Mouse (Mus musculus) stomach, embryonic 15.5 days (tissue): ENCODE data around the gene Arl16. TPM values are rescaled to one million over a fixed set of nuclear protein-coding genes. Genes with fewer than 3 reads are reported as not detected.

ENCODE experiments used
- ATAC-seq: fragments of 200-750 bp; cut with Nextera tagmentation; 2 replicates; pipeline ENCODE4 v1.8.0; 2017; ENCODE audit warnings: low read depth, moderate number of reproducible peaks, moderate TSS enrichment; ENCODE audit not compliant: insufficient read depth, low FRiP score
- H3K27ac ChIP-seq: fragments of 300-500 bp; sonication (generic); 2 replicates; pipeline ENCODE4 v1.5.1; 2015; ENCODE audit warnings: mild to moderate bottlenecking, inconsistent platforms
- H3K27me3 ChIP-seq: fragments of 300-500 bp; sonication (generic); replicated peaks from 2 replicates; pipeline ENCODE4 v1.6.1; 2015; ENCODE audit warnings: inconsistent platforms
- H3K36me3 ChIP-seq: fragments of 300-500 bp; sonication (generic); 2 replicates; pipeline ENCODE4 v1.6.1; 2015; ENCODE audit warnings: inconsistent platforms
- H3K4me1 ChIP-seq: fragments of 300-500 bp; sonication (generic); 2 replicates; pipeline ENCODE4 v1.6.1; 2015; ENCODE audit warnings: inconsistent platforms
- H3K4me2 ChIP-seq: fragments of 300-500 bp; sonication (generic); 2 replicates; pipeline ENCODE4 v1.6.1; 2015; ENCODE audit warnings: mild to moderate bottlenecking, inconsistent platforms
- H3K4me3 ChIP-seq: fragments of 300-500 bp; sonication (generic); replicated peaks from 2 replicates; pipeline ENCODE4 v1.5.1; 2015; ENCODE audit warnings: inconsistent platforms
- H3K9ac ChIP-seq: fragments of 300-500 bp; sonication (generic); 2 replicates; pipeline ENCODE4 v1.6.1; 2015; ENCODE audit warnings: inconsistent platforms
- H3K9me3 ChIP-seq: fragments of 300-500 bp; sonication (generic); 2 replicates; pipeline ENCODE4 v1.6.1; 2016; ENCODE audit warnings: inconsistent platforms
- WGBS: fragments of 180-500 bp; shearing (Covaris S2); methylation state at CpG from one replicate; pipeline ENCODE4 v1.1.7; 2015; 5-methylcytosine and 5-hydroxymethylcytosine counted together
- polyA plus RNA-seq: library from polyadenylated mRNA; unstranded; fragments of >200 nt; fragmentation: Nextera tagmentation; extraction: Ambion mirVana; gene quantifications from 2 replicates; pipeline ENCODE4 v1.2.1, GENCODE M21; 2015

Gene Arl16
- polyA plus RNA-seq, 1 experiment from 2014 or later: 42.7 TPM

DNA sequence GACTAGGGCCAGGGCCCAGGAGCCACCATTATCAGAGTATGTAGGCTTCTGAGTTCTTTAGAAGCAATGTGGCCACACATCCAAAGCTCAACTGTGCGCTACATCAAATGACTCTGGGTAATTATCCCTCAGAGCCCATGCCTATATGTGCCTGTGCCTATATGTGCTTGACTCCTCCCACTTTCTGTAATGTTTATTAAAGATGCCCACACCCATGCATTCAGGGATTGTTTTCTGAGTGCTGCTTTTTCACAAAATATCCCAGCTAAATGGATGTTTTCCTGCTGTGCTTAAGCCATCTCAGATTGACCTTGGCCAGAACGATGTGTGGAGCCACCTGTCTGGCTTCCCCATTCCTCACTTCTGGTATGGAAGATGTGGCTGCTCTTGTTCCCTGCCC, 3.9 kb downstream of the Arl16 start:
- 91% methylated on average over 2 of the region's 2 CpGs for WGBS
- H3K27ac ChIP-seq: no peak overlapping the region
- H3K27me3 ChIP-seq: no peaks in the 10 kb centered on the region
- H3K4me3 ChIP-seq: no peak overlapping the region
- peaks cover 24% of the 10 kb centered on the region for H3K4me1 ChIP-seq
- ATAC-seq: no peak
- no peak overlapping the region for H3K4me2 ChIP-seq
- H3K9ac ChIP-seq: no peak overlapping the region
- H3K36me3 ChIP-seq: peaks cover 25% of the 10 kb centered on the region
- no peaks in the 10 kb centered on the region for H3K9me3 ChIP-seq

- Histone ChIP-seq H3K9me3 (no peaks in the 10 kb centered on the region), H3K4me3 (peak overlapping the region; percentile 80), H3K36me3 (peaks cover 29% of the 10 kb centered on the region), H3K27me3 (no peaks in the 10 kb centered on the region), H3K9ac (peak overlapping the region; percentile 96; the same call in 1 of the 2 replicates), H3K4me1 (peaks cover 15% of the 10 kb centered on the region), H3K27ac (0 out of 2 replicates have a peak overlapping the region, but pooled peaks have one; percentile 83), H3K4me2 (peak overlapping the region; percentile 89)
- WGBS: 59% methylated on average over 6 of the region's 6 CpGs
- ATAC-seq: no peak
These were observed 8.4 kb downstream of the Arl16 start for GRCm38 (mm10) chr11:120458847-120459597.

GRCm38 (mm10) chr11:120457772-120458751, 9.3 kb downstream of the Arl16 start, which contains the start of the genes Oxld1 and Ccdc137:
TSS of gene Oxld1 (minus strand) at chr11:120458068.
TSS of gene Ccdc137 (plus strand) at chr11:120458115.
- H3K27me3 ChIP-seq: no peaks in the 10 kb centered on the region
- peak within 1 kb of the TSS; percentile 83 for H3K27ac ChIP-seq
- no peaks in the 10 kb centered on the region for H3K9me3 ChIP-seq
- H3K4me1 ChIP-seq: peaks cover 15% of the 10 kb centered on the region
- H3K36me3 ChIP-seq: peaks cover 29% of the 10 kb centered on the region
- ATAC-seq: peak; percentile 92
- H3K4me3 ChIP-seq: peak within 1 kb of the TSS; percentile 80
- peak within 1 kb of the TSS; percentile 96 for H3K9ac ChIP-seq
- 4% methylated on average over 62 of the region's 62 CpGs for WGBS
- H3K4me2 ChIP-seq: peak within 1 kb of the TSS; percentile 89

- Histone ChIP-seq H3K4me1 (peaks cover 15% of the 10 kb centered on the region), H3K9ac (peak overlapping the region; percentile 96), H3K4me2 (peak overlapping the region; percentile 89), H3K4me3 (peak overlapping the region; percentile 80), H3K9me3 (no peaks in the 10 kb centered on the region), H3K27ac (peak overlapping the region; percentile 83), H3K36me3 (peaks cover 26% of the 10 kb centered on the region), H3K27me3 (no peaks in the 10 kb centered on the region)
- WGBS: 19% methylated on average over 14 of the region's 14 CpGs
- no peak for ATAC-seq
These were observed 10.0 kb downstream of the Arl16 start for GRCm38 (mm10) chr11:120457370-120457769.

GRCm38 (mm10) chr11:120455413-120455812, 12.0 kb downstream of the Arl16 start:
- Histone ChIP-seq H3K4me1 (peaks cover 15% of the 10 kb centered on the region), H3K27ac (no peak overlapping the region), H3K9me3 (no peaks in the 10 kb centered on the region), H3K36me3 (peaks cover 8% of the 10 kb centered on the region; the same call in 1 of the 2 replicates), H3K27me3 (no peaks in the 10 kb centered on the region), H3K4me2 (no peak overlapping the region), H3K9ac (no peak overlapping the region), H3K4me3 (no peak overlapping the region)
- 89% methylated on average over 7 of the region's 7 CpGs for WGBS
- ATAC-seq: no peak

GRCm38 (mm10) chr11:120454965-120455364, 12.4 kb downstream of the Arl16 start:
- no peak for ATAC-seq
- 94% methylated on average over 4 of the region's 4 CpGs for WGBS
- no peak overlapping the region for H3K4me3 ChIP-seq

DNA sequence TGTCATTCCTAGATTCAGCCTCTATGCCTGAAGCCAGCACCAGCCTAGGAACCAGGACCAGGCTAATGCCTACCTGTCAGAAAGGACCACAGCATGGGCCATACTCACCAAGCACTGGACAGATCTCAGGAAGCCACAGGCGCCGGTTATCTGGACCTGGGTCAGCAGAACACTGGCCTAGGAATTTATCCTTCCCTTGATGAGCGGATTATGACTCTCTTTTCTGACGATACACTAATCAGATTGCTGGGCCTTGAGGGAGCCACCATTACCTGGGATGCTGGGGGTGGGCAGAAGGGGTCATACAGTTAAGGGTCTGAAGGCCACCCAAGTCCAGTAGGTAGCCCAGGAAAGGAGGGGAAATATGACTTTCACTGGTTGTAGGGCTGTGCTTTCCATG, 14.1 kb downstream of the Arl16 start, which contains the start of gene Pde6g:
Gene Pde6g (minus strand): TSS at position 195 of the 400 bp plus-strand sequence.
- no peak within 1 kb of the TSS for H3K9ac ChIP-seq
- no peak for ATAC-seq
- H3K4me1 ChIP-seq: peaks cover 4% of the 10 kb centered on the region; the same call in 1 of the 2 replicates
- no peaks in the 10 kb centered on the region for H3K9me3 ChIP-seq
- 0 out of 2 replicates have a peak, but pooled peaks cover 3% of the 10 kb centered on the region for H3K36me3 ChIP-seq
- no peak within 1 kb of the TSS for H3K27ac ChIP-seq
- no peaks in the 10 kb centered on the region for H3K27me3 ChIP-seq
- WGBS: 85% methylated on average over 4 of the region's 4 CpGs
- H3K4me2 ChIP-seq: no peak within 1 kb of the TSS
- H3K4me3 ChIP-seq: no peak within 1 kb of the TSS

More at GRCm38 (mm10) chr11:120454965-120455364, 12.4 kb downstream of the Arl16 start:
- Histone ChIP-seq H3K27me3 (no peaks in the 10 kb centered on the region), H3K36me3 (peaks cover 5% of the 10 kb centered on the region; the same call in 1 of the 2 replicates), H3K4me2 (no peak overlapping the region), H3K27ac (no peak overlapping the region), H3K4me1 (peaks cover 15% of the 10 kb centered on the region), H3K9me3 (no peaks in the 10 kb centered on the region), H3K9ac (no peak overlapping the region)

- Histone ChIP-seq H3K4me3 (no peak overlapping the region), H3K27me3 (no peaks in the 10 kb centered on the region)
- 66% methylated on average over 3 of the region's 3 CpGs for WGBS
These were observed 15.2 kb downstream of the Arl16 start for GRCm38 (mm10) chr11:120452246-120452645.

GRCm38 (mm10) chr11:120447179-120447578, 20.2 kb downstream of the Arl16 start:
- ATAC-seq: no peak
- no peak overlapping the region for H3K4me3 ChIP-seq
- no peaks in the 10 kb centered on the region for H3K27me3 ChIP-seq
- no peaks in the 10 kb centered on the region for H3K4me1 ChIP-seq
- no peak overlapping the region for H3K27ac ChIP-seq
- WGBS: 75% methylated on average over 7 of the region's 7 CpGs
- H3K4me2 ChIP-seq: no peak overlapping the region
- no peaks in the 10 kb centered on the region for H3K9me3 ChIP-seq
- no peaks in the 10 kb centered on the region for H3K36me3 ChIP-seq
- no peak overlapping the region for H3K9ac ChIP-seq

More at GRCm38 (mm10) chr11:120452246-120452645, 15.2 kb downstream of the Arl16 start:
- peaks cover 4% of the 10 kb centered on the region; the same call in 1 of the 2 replicates for H3K4me1 ChIP-seq
- no peak overlapping the region for H3K4me2 ChIP-seq
- H3K9me3 ChIP-seq: no peaks in the 10 kb centered on the region
- no peak for ATAC-seq
- 0 out of 2 replicates have a peak, but pooled peaks cover 3% of the 10 kb centered on the region for H3K36me3 ChIP-seq
- H3K9ac ChIP-seq: no peak overlapping the region
- no peak overlapping the region for H3K27ac ChIP-seq

- Histone ChIP-seq H3K4me3 (no peak overlapping the region), H3K4me2 (no peak overlapping the region), H3K27ac (no peak overlapping the region), H3K9ac (no peak overlapping the region), H3K36me3 (no peaks in the 10 kb centered on the region), H3K4me1 (no peaks in the 10 kb centered on the region), H3K9me3 (no peaks in the 10 kb centered on the region), H3K27me3 (no peaks in the 10 kb centered on the region)
- WGBS: 54% methylated on average over 3 of the region's 3 CpGs
- no peak for ATAC-seq
These were observed 21.9 kb downstream of the Arl16 start for GRCm38 (mm10) chr11:120445475-120445874.

DNA sequence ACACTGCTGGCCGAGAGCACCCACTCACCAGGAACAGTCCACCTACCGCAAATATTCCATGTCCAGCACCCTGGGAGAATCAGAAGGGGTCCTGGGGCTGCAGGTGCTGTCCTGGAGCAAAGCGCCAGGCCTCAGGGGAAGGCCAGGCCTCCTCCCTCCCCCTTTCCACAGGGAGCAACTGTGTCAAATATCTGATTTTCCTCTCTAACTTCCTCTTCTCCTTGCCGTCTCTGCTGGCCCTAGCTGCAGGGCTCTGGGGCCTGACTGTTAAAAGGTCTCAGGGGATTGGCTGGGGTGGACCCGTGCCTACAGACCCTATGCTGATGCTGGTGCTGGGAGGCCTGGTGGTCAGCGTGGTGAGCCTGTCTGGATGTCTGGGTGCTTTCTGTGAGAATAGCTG, 23.3 kb downstream of the Arl16 start:
- Histone ChIP-seq H3K4me1 (no peaks in the 10 kb centered on the region), H3K4me3 (no peak overlapping the region), H3K9ac (no peak overlapping the region), H3K4me2 (no peak overlapping the region), H3K9me3 (no peaks in the 10 kb centered on the region), H3K27ac (no peak overlapping the region), H3K27me3 (no peaks in the 10 kb centered on the region), H3K36me3 (no peaks in the 10 kb centered on the region)
- WGBS: 63% methylated on average over 6 of the region's 6 CpGs
- ATAC-seq: no peak
